Mouse (Mus musculus) limb, embryonic 13.5 days (tissue): Measurements from ENCODE around the gene Gm12248. TPM values are rescaled to one million over a fixed set of nuclear protein-coding genes. Genes with fewer than 3 reads are reported as not detected.
"Not testable (repeated sequence)": the region's sequence is repeated elsewhere in the genome, so short reads cannot be mapped to it uniquely, and the experiment has no call there.

Experiments
- ATAC-seq: fragments of 200-750 bp; cut with Nextera tagmentation; 2 replicates; pipeline ENCODE4 v1.8.0; 2017; ENCODE audit warnings: low read depth, moderate number of reproducible peaks, moderate TSS enrichment; ENCODE audit not compliant: low FRiP score
- H3K27ac ChIP-seq: fragments of 300-500 bp; sonication (generic); 2 replicates; pipeline ENCODE4 v1.5.1; 2015; ENCODE audit warnings: inconsistent platforms, mild to moderate bottlenecking, moderate library complexity
- H3K27me3 ChIP-seq: fragments of 300-500 bp; sonication (generic); 2 replicates; pipeline ENCODE4 v1.6.1; 2015; ENCODE audit warnings: mild to moderate bottlenecking, inconsistent platforms
- H3K36me3 ChIP-seq: fragments of 300-500 bp; sonication (generic); 2 replicates; pipeline ENCODE4 v1.6.1; 2015; ENCODE audit warnings: inconsistent platforms, mild to moderate bottlenecking, moderate library complexity
- H3K4me1 ChIP-seq: fragments of 300-500 bp; sonication (generic); 2 replicates; pipeline ENCODE4 v1.6.1; 2015; ENCODE audit warnings: inconsistent platforms
- H3K4me2 ChIP-seq: fragments of 300-500 bp; sonication (generic); replicated peaks from 2 replicates; pipeline ENCODE4 v1.6.1; 2015; ENCODE audit warnings: inconsistent platforms, mild to moderate bottlenecking, moderate library complexity
- H3K4me3 ChIP-seq: fragments of 300-500 bp; sonication (generic); 2 replicates; pipeline ENCODE4 v1.5.1; 2015; ENCODE audit warnings: moderate library complexity, mild to moderate bottlenecking, inconsistent platforms
- H3K9ac ChIP-seq: fragments of 300-500 bp; sonication (generic); 2 replicates; pipeline ENCODE4 v1.6.1; 2015; ENCODE audit warnings: mild to moderate bottlenecking, inconsistent platforms
- H3K9me3 ChIP-seq: fragments of 300-500 bp; sonication (generic); 2 replicates; pipeline ENCODE4 v1.6.1; 2016; ENCODE audit warnings: inconsistent platforms
- WGBS: fragments of 180-500 bp; shearing (Covaris S2); methylation state at CpG from one replicate; pipeline ENCODE4 v1.1.7; 2015; 5-methylcytosine and 5-hydroxymethylcytosine counted together
- polyA plus RNA-seq: library from polyadenylated mRNA; unstranded; fragments of >200 nt; fragmentation: Nextera tagmentation; extraction: Ambion mirVana; gene quantifications from 2 replicates; pipeline ENCODE4 v1.2.1, GENCODE M21; 2015

Gm12248 gene
- polyA plus RNA-seq, 1 experiment from 2014 or later = not detected

- no peak overlapping the region for H3K9ac ChIP-seq
- H3K4me2 ChIP-seq = no peak overlapping the region
- 0 out of 2 replicates have a peak, but pooled peaks cover 5% of the 10 kb centered on the region for H3K4me1 ChIP-seq
- H3K4me3 ChIP-seq = no peak overlapping the region
- H3K9me3 ChIP-seq = no peaks in the 10 kb centered on the region
- H3K27ac ChIP-seq = no peak overlapping the region
- H3K36me3 ChIP-seq = peaks cover 15% of the 10 kb centered on the region
- no peak for ATAC-seq
- H3K27me3 ChIP-seq = no peaks in the 10 kb centered on the region
- WGBS = 88% methylated on average over 4 of the region's 4 CpGs
Observed at GRCm38 (mm10) chr11:58065025-58065424, 27.9 kb downstream of the Gm12248 start.

- WGBS = 91% methylated on average over 4 of the region's 4 CpGs
- 0 out of 2 replicates have a peak, but pooled peaks cover 5% of the 10 kb centered on the region for H3K4me1 ChIP-seq
- no peaks in the 10 kb centered on the region for H3K27me3 ChIP-seq
- no peak overlapping the region for H3K9ac ChIP-seq
- H3K4me3 ChIP-seq = no peak overlapping the region
- peaks cover 35% of the 10 kb centered on the region for H3K36me3 ChIP-seq
- H3K9me3 ChIP-seq = no peaks in the 10 kb centered on the region
- H3K4me2 ChIP-seq = no peak overlapping the region
- no peak overlapping the region for H3K27ac ChIP-seq
- no peak for ATAC-seq
Observed at GRCm38 (mm10) chr11:58062586-58062985, 30.3 kb downstream of the Gm12248 start.

- not testable (repeated sequence) for H3K4me3 ChIP-seq, H3K9ac ChIP-seq, H3K27ac ChIP-seq, ATAC-seq, H3K4me2 ChIP-seq, H3K9me3 ChIP-seq, H3K4me1 ChIP-seq, H3K27me3 ChIP-seq
- peaks cover 46% of the 10 kb centered on the region for H3K36me3 ChIP-seq
- WGBS = 88% methylated on average over 4 of the region's 4 CpGs
Observed at GRCm38 (mm10) chr11:58061218-58061617, 31.7 kb downstream of the Gm12248 start.

- ATAC-seq, H3K4me1 ChIP-seq, H3K9ac ChIP-seq, H3K4me3 ChIP-seq, H3K4me2 ChIP-seq, H3K27ac ChIP-seq, H3K27me3 ChIP-seq, H3K9me3 ChIP-seq: not testable (repeated sequence)
- H3K36me3 ChIP-seq = peaks cover 60% of the 10 kb centered on the region
- WGBS = 93% methylated on average over 7 of the region's 7 CpGs
Observed at GRCm38 (mm10) chr11:58059752-58060151, 33.2 kb downstream of the Gm12248 start.

- Histone ChIP-seq H3K9me3 (no peaks in the 10 kb centered on the region), H3K4me1 (no peaks in the 10 kb centered on the region), H3K4me2 (no peak overlapping the region), H3K36me3 (peaks cover 80% of the 10 kb centered on the region), H3K27me3 (no peaks in the 10 kb centered on the region), H3K27ac (no peak overlapping the region), H3K9ac (no peak overlapping the region), H3K4me3 (no peak overlapping the region)
- WGBS = 71% methylated on average over 6 of the region's 6 CpGs
- no peak for ATAC-seq
Observed at GRCm38 (mm10) chr11:58057455-58057854, 35.5 kb downstream of the Gm12248 start.

GRCm38 (mm10) chr11:58046438-58046837 is 46.5 kb downstream of the Gm12248 start:
- H3K4me2 ChIP-seq = no peak overlapping the region
- no peak overlapping the region for H3K27ac ChIP-seq
- no peaks in the 10 kb centered on the region for H3K27me3 ChIP-seq
- no peaks in the 10 kb centered on the region for H3K4me1 ChIP-seq
- no peak for ATAC-seq
- no peaks in the 10 kb centered on the region for H3K9me3 ChIP-seq
- no peak overlapping the region for H3K9ac ChIP-seq
- 71% methylated on average over 4 of the region's 4 CpGs for WGBS
- no peak overlapping the region for H3K4me3 ChIP-seq
- peaks cover 80% of the 10 kb centered on the region for H3K36me3 ChIP-seq

- 0 out of 2 replicates have a peak, but pooled peaks cover under 1% of the 10 kb centered on the region for H3K4me1 ChIP-seq
- H3K27ac ChIP-seq = no peak overlapping the region
- H3K36me3 ChIP-seq = peaks cover 50% of the 10 kb centered on the region
- H3K27me3 ChIP-seq = no peaks in the 10 kb centered on the region
- whole genome bisulfite sequencing = 89% methylated on average over 5 of the region's 5 CpGs
- no peak overlapping the region for H3K4me3 ChIP-seq
- H3K9ac ChIP-seq = no peak overlapping the region
- no peak for ATAC-seq
- H3K9me3 ChIP-seq = no peaks in the 10 kb centered on the region
- H3K4me2 ChIP-seq = no peak overlapping the region
Observed at GRCm38 (mm10) chr11:58042861-58043431, 50.0 kb downstream of the Gm12248 start.

GRCm38 (mm10) chr11:58039027-58039426 is 53.9 kb downstream of the Gm12248 start:
- 83% methylated on average over 1 of the region's 1 CpGs for WGBS
- Histone ChIP-seq H3K4me3 (no peak overlapping the region), H3K27me3 (no peaks in the 10 kb centered on the region), H3K4me1 (peaks cover 21% of the 10 kb centered on the region), H3K4me2 (no peak overlapping the region), H3K36me3 (peaks cover 29% of the 10 kb centered on the region), H3K27ac (no peak overlapping the region), H3K9ac (no peak overlapping the region), H3K9me3 (no peaks in the 10 kb centered on the region)
- ATAC-seq = no peak

GRCm38 (mm10) chr11:58033635-58034034 is 59.3 kb downstream of the Gm12248 start:
- 71% methylated on average over 3 of the region's 3 CpGs for WGBS
- Histone ChIP-seq H3K27me3 (no peaks in the 10 kb centered on the region), H3K4me1 (peaks cover 45% of the 10 kb centered on the region), H3K27ac (no peak overlapping the region), H3K4me3 (no peak overlapping the region), H3K9ac (no peak overlapping the region), H3K9me3 (no peaks in the 10 kb centered on the region), H3K4me2 (no peak overlapping the region), H3K36me3 (no peaks in the 10 kb centered on the region)
- no peak for ATAC-seq

GRCm38 (mm10) chr11:58031176-58031575 is 61.8 kb downstream of the Gm12248 start:
- peaks cover 43% of the 10 kb centered on the region for H3K4me1 ChIP-seq

GRCm38 (mm10) chr11:58029869-58030268 is 63.1 kb downstream of the Gm12248 start:
- WGBS = 73% methylated on average over 2 of the region's 2 CpGs
- H3K4me3 ChIP-seq = no peak overlapping the region
- H3K4me1 ChIP-seq = peaks cover 40% of the 10 kb centered on the region
- H3K9ac ChIP-seq = no peak overlapping the region
- H3K27me3 ChIP-seq = no peaks in the 10 kb centered on the region
- no peak for ATAC-seq
- no peaks in the 10 kb centered on the region for H3K9me3 ChIP-seq
- H3K4me2 ChIP-seq = no peak overlapping the region
- H3K27ac ChIP-seq = no peak overlapping the region
- 0 out of 2 replicates have a peak, but pooled peaks cover 6% of the 10 kb centered on the region for H3K36me3 ChIP-seq

More at GRCm38 (mm10) chr11:58031176-58031575, 61.8 kb downstream of the Gm12248 start:
- H3K27me3 ChIP-seq = no peaks in the 10 kb centered on the region
- H3K27ac ChIP-seq = no peak overlapping the region
- ATAC-seq = no peak
- 0 out of 2 replicates have a peak, but pooled peaks cover 6% of the 10 kb centered on the region for H3K36me3 ChIP-seq
- H3K9me3 ChIP-seq = no peaks in the 10 kb centered on the region
- H3K4me2 ChIP-seq = no peak overlapping the region
- 69% methylated on average over 6 of the region's 6 CpGs for WGBS
- H3K4me3 ChIP-seq = no peak overlapping the region
- H3K9ac ChIP-seq = no peak overlapping the region

- no peak overlapping the region for H3K4me2 ChIP-seq
- no peak overlapping the region for H3K4me3 ChIP-seq
- peaks cover 33% of the 10 kb centered on the region for H3K4me1 ChIP-seq
- 0 out of 2 replicates have a peak, but pooled peaks cover 6% of the 10 kb centered on the region for H3K36me3 ChIP-seq
- H3K27me3 ChIP-seq = no peaks in the 10 kb centered on the region
- no peak overlapping the region for H3K9ac ChIP-seq
- ATAC-seq = no peak
- no peak overlapping the region for H3K27ac ChIP-seq
- 77% methylated on average over 1 of the region's 1 CpGs for WGBS
- no peaks in the 10 kb centered on the region for H3K9me3 ChIP-seq
Observed at GRCm38 (mm10) chr11:58028981-58029380, 64.0 kb downstream of the Gm12248 start.

GRCm38 (mm10) chr11:58026860-58027259 is 66.1 kb downstream of the Gm12248 start:
- Histone ChIP-seq H3K27me3 (no peaks in the 10 kb centered on the region), H3K4me3 (no peak overlapping the region), H3K36me3 (0 out of 2 replicates have a peak, but pooled peaks cover 6% of the 10 kb centered on the region), H3K27ac (no peak overlapping the region), H3K4me1 (peaks cover 23% of the 10 kb centered on the region), H3K9me3 (no peaks in the 10 kb centered on the region), H3K4me2 (no peak overlapping the region), H3K9ac (no peak overlapping the region)
- WGBS = 80% methylated on average over 1 of the region's 1 CpGs
- ATAC-seq = no peak
